28 mouse cellular contexts compared by ENCODE assay signal in genomic region chr2:181583460-181584257, GRCm38 (mm10). TPM values are rescaled to one million over a fixed set of nuclear protein-coding genes. Genes with fewer than 3 reads are reported as not detected.
DNase-seq lines count a peak whose midpoint lies in the region; ATAC-seq lines count a peak whose summit lies in the region.
"Had no signal": no experiment of that assay in that cellular context is flagged by ENCODE, and none has a peak within 500 bp of the region (broad histone marks: within the 10 kb centered on the region; RNA-seq: fewer than 3 reads in every experiment).

No protein-coding gene starts in this region.

- H3K9ac ChIP-seq in forebrain, embryonic 14.5 days (ENCODE audit: low read length) = no peak overlapping the region
- H3K9ac ChIP-seq in liver, embryonic 13.5 days = 0 out of 2 replicates have a peak overlapping the region, but pooled peaks have one; percentile 3
- H3K9ac ChIP-seq in limb, embryonic 11.5 days (ENCODE audit: low read length) = no peak overlapping the region
- H3K9ac ChIP-seq: embryonic facial prominence, embryonic 15.5 days; forebrain, embryonic 13.5 days; heart, embryonic 13.5 days; hindbrain, embryonic 15.5 days; intestine, embryonic 15.5 days; neural tube, embryonic 13.5 days had no signal

- no peak overlapping the region for H3K4me2 ChIP-seq in forebrain, embryonic 14.5 days (ENCODE audit: low read length)
- H3K4me2 ChIP-seq in liver, embryonic 13.5 days = no peak overlapping the region
- H3K4me2 ChIP-seq in limb, embryonic 11.5 days (ENCODE audit: low read depth, severe bottlenecking) = no peak overlapping the region
- H3K4me2 ChIP-seq: embryonic facial prominence, embryonic 15.5 days; forebrain, embryonic 13.5 days; heart, embryonic 13.5 days; hindbrain, embryonic 15.5 days; intestine, embryonic 15.5 days; neural tube, embryonic 13.5 days had no signal

- H3K4me3 ChIP-seq in forebrain, embryonic 10.5 days = no peak overlapping the region
- H3K4me3 ChIP-seq in forebrain, embryonic 14.5 days (ENCODE audit: low read depth, low read length) = no peak overlapping the region
- H3K4me3 ChIP-seq in liver, embryonic 13.5 days (replicated peaks) = no peak overlapping the region
- no peak overlapping the region for H3K4me3 ChIP-seq in limb, embryonic 11.5 days (ENCODE audit: low read depth, low read length)
- H3K4me3 ChIP-seq: embryonic facial prominence, embryonic 15.5 days; forebrain, embryonic 13.5 days; heart, embryonic 13.5 days; hindbrain, embryonic 10.5 days; hindbrain, embryonic 15.5 days; intestine, embryonic 15.5 days; myocyte; neural tube, embryonic 13.5 days had no signal

- DNase-seq in forebrain, embryonic 10.5 days (ENCODE audit: extremely low spot score, low spot score) = peak; percentile 9
- no peak for DNase-seq in forebrain, embryonic 14.5 days (ENCODE audit: low spot score)
- DNase-seq in liver, embryonic 13.5 days = no peak
- no peak for DNase-seq in liver
- DNase-seq in right cerebral cortex, postnatal 4 days = peak; percentile 2
- no peak for DNase-seq in right cerebral cortex, postnatal 14 days
- DNase-seq in limb, embryonic 11.5 days (ENCODE audit: low spot score) = peak; percentile 18
- no peak for DNase-seq in kidney, adult 18-20 months
- DNase-seq: adrenal gland, adult 8-10 months; cerebellum, postnatal 14 days; gastrocnemius, postnatal 25 days; heart, adult 18-20 months; heart, postnatal 10 days; kidney, adult 9 months; kidney, postnatal 10 days; layer of hippocampus, postnatal 36 days; left cerebral cortex, postnatal 4 days; lung, postnatal 10 days had no signal

- 89% methylated on average over 3 of the region's 3 CpGs for WGBS in forebrain, embryonic 10.5 days
- 90% methylated on average over 3 of the region's 3 CpGs for WGBS in forebrain, embryonic 14.5 days
- WGBS in liver, embryonic 13.5 days (ENCODE audit: insufficient replicate concordance) = 66% methylated on average over 3 of the region's 3 CpGs
- WGBS in limb, embryonic 11.5 days = 90% methylated on average over 3 of the region's 3 CpGs

- H3K27ac ChIP-seq in forebrain, embryonic 10.5 days = no peak overlapping the region
- H3K27ac ChIP-seq in forebrain, embryonic 14.5 days (ENCODE audit: low read depth, low read length) = no peak overlapping the region
- no peak overlapping the region for H3K27ac ChIP-seq in liver, embryonic 13.5 days
- H3K27ac ChIP-seq in limb, embryonic 11.5 days (replicated peaks; ENCODE audit: low read depth, low read length) = no peak overlapping the region
- H3K27ac ChIP-seq: embryonic facial prominence, embryonic 15.5 days; forebrain, embryonic 13.5 days; heart, embryonic 13.5 days; hindbrain, embryonic 10.5 days; hindbrain, embryonic 15.5 days; intestine, embryonic 15.5 days; macrophage; neural tube, embryonic 13.5 days had no signal

- H3K27me3 ChIP-seq in forebrain, embryonic 10.5 days (ENCODE audit: poor library complexity, severe bottlenecking) = no peaks in the 10 kb centered on the region
- H3K27me3 ChIP-seq in forebrain, embryonic 14.5 days (replicated peaks; ENCODE audit: control insufficient read depth, insufficient read depth, low read length) = no peaks in the 10 kb centered on the region
- H3K27me3 ChIP-seq in liver, embryonic 13.5 days = no peaks in the 10 kb centered on the region
- no peaks in the 10 kb centered on the region for H3K27me3 ChIP-seq in limb, embryonic 11.5 days (ENCODE audit: control insufficient read depth, insufficient read depth, low read length)
- H3K27me3 ChIP-seq: embryonic facial prominence, embryonic 15.5 days; forebrain, embryonic 13.5 days; heart, embryonic 13.5 days; hindbrain, embryonic 15.5 days; intestine, embryonic 15.5 days; neural tube, embryonic 13.5 days had no signal

- H3K4me1 ChIP-seq in forebrain, embryonic 10.5 days = peaks cover 31% of the 10 kb centered on the region
- H3K4me1 ChIP-seq in forebrain, embryonic 14.5 days (ENCODE audit: control insufficient read depth, insufficient read depth, low read length) = peaks cover 6% of the 10 kb centered on the region
- H3K4me1 ChIP-seq in liver, embryonic 13.5 days (replicated peaks) = peaks cover 46% of the 10 kb centered on the region
- H3K4me1 ChIP-seq in limb, embryonic 11.5 days (ENCODE audit: control insufficient read depth, insufficient read depth, low read length) = peaks cover 3% of the 10 kb centered on the region; the same call in 1 of the 2 replicates

- no peaks in the 10 kb centered on the region for H3K9me3 ChIP-seq in forebrain, embryonic 10.5 days
- H3K9me3 ChIP-seq in forebrain, embryonic 14.5 days (replicated peaks; ENCODE audit: control insufficient read depth, low read length) = no peaks in the 10 kb centered on the region
- H3K9me3 ChIP-seq in liver, embryonic 13.5 days (replicated peaks) = no peaks in the 10 kb centered on the region
- no peaks in the 10 kb centered on the region for H3K9me3 ChIP-seq in limb, embryonic 11.5 days (ENCODE audit: control insufficient read depth, low read length)
- H3K9me3 ChIP-seq: embryonic facial prominence, embryonic 15.5 days; forebrain, embryonic 13.5 days; heart, embryonic 13.5 days; hindbrain, embryonic 10.5 days; hindbrain, embryonic 15.5 days; intestine, embryonic 15.5 days; neural tube, embryonic 13.5 days had no signal

- peaks cover 58% of the 10 kb centered on the region for H3K36me3 ChIP-seq in forebrain, embryonic 10.5 days (replicated peaks)
- H3K36me3 ChIP-seq in forebrain, embryonic 14.5 days (ENCODE audit: control insufficient read depth, insufficient read depth, low read length) = peaks cover 55% of the 10 kb centered on the region
- H3K36me3 ChIP-seq in liver, embryonic 13.5 days = peaks cover 47% of the 10 kb centered on the region
- peaks cover 25% of the 10 kb centered on the region for H3K36me3 ChIP-seq in limb, embryonic 11.5 days (ENCODE audit: control insufficient read depth, insufficient read depth, low read length)

- ATAC-seq in forebrain, embryonic 14.5 days = no peak
- no peak for ATAC-seq in liver, embryonic 13.5 days (ENCODE audit: low read depth)
- ATAC-seq in limb, embryonic 11.5 days (ENCODE audit: insufficient number of reproducible peaks, low FRiP score, low TSS enrichment, low read depth) = no peak
- ATAC-seq: activated CD4-positive, CD25-positive, alpha-beta regulatory T cell, adult 4 months; forebrain, embryonic 13.5 days; intestine, embryonic 15.5 days had no signal

RNA-seq across cellular contexts. Expression of gene Uckl1, which starts 1.0 kb away (rescaled TPM):
- polyA plus RNA-seq in forebrain, embryonic 10.5 days (2016; fragmentation: Nextera tagmentation; extraction: Ambion mirVana) = 40.7 and 41.3 TPM in 2 replicates
- polyA plus RNA-seq in forebrain, embryonic 14.5 days (2014; fragmentation: Nextera tagmentation; extraction: Ambion mirVana) = 60.0 and 73.5 TPM in 2 replicates
- polyA plus RNA-seq in liver, embryonic 13.5 days (2015; fragmentation: Nextera tagmentation; extraction: Ambion mirVana) = 19.8 and 22.1 TPM in 2 replicates
- polyA plus RNA-seq in limb, embryonic 11.5 days (2014; fragmentation: Nextera tagmentation; extraction: Ambion mirVana) = 34.4 and 39.7 TPM in 2 replicates

RNA-seq across cellular contexts. Expression of gene Prpf6, which starts 8.0 kb away (rescaled TPM):
- polyA plus RNA-seq in forebrain, embryonic 10.5 days (2016; fragmentation: Nextera tagmentation; extraction: Ambion mirVana) = 78.5 and 86.9 TPM in 2 replicates
- polyA plus RNA-seq in forebrain, embryonic 14.5 days (2014; fragmentation: Nextera tagmentation; extraction: Ambion mirVana) = 57.2 and 62.3 TPM in 2 replicates
- 33.6 and 37.3 TPM in 2 replicates for polyA plus RNA-seq in liver, embryonic 13.5 days (2015; fragmentation: Nextera tagmentation; extraction: Ambion mirVana)
- 78.7 and 82.5 TPM in 2 replicates for polyA plus RNA-seq in limb, embryonic 11.5 days (2014; fragmentation: Nextera tagmentation; extraction: Ambion mirVana)

RNA-seq across cellular contexts. Expression of gene Zfp512b, which starts 8.9 kb away (rescaled TPM):
- polyA plus RNA-seq in forebrain, embryonic 10.5 days (2016; fragmentation: Nextera tagmentation; extraction: Ambion mirVana) = 42.2 and 44.0 TPM in 2 replicates
- polyA plus RNA-seq in forebrain, embryonic 14.5 days (2014; fragmentation: Nextera tagmentation; extraction: Ambion mirVana) = 30.5 and 38.6 TPM in 2 replicates
- 8.4 and 9.0 TPM in 2 replicates for polyA plus RNA-seq in liver, embryonic 13.5 days (2015; fragmentation: Nextera tagmentation; extraction: Ambion mirVana)
- 30.9 and 41.1 TPM in 2 replicates for polyA plus RNA-seq in limb, embryonic 11.5 days (2014; fragmentation: Nextera tagmentation; extraction: Ambion mirVana)

RNA-seq across cellular contexts. Expression of gene Samd10, which starts 15.4 kb away (rescaled TPM):
- polyA plus RNA-seq in forebrain, embryonic 10.5 days (2016; fragmentation: Nextera tagmentation; extraction: Ambion mirVana) = 31.0 and 31.6 TPM in 2 replicates
- polyA plus RNA-seq in forebrain, embryonic 14.5 days (2014; fragmentation: Nextera tagmentation; extraction: Ambion mirVana) = 140 and 145 TPM in 2 replicates
- 2.2 and 2.4 TPM in 2 replicates for polyA plus RNA-seq in liver, embryonic 13.5 days (2015; fragmentation: Nextera tagmentation; extraction: Ambion mirVana)
- 14.9 and 17.7 TPM in 2 replicates for polyA plus RNA-seq in limb, embryonic 11.5 days (2014; fragmentation: Nextera tagmentation; extraction: Ambion mirVana)

Comparison
In these comparisons a context has a peak if more than half of its experiments do, and no peak if none do; other contexts are left out.
1. DNase-seq: peak in forebrain, embryonic 10.5 days (single experiment), right cerebral cortex, postnatal 4 days (single experiment) and limb, embryonic 11.5 days (single experiment); none in forebrain, embryonic 14.5 days (single experiment), liver, embryonic 13.5 days (single experiment), liver (single experiment), right cerebral cortex, postnatal 14 days (single experiment) and kidney, adult 18-20 months (single experiment).